Mouse (Mus musculus): ENCODE measurements at regions not wholly inside any gene's neighbourhood (a gene's known extent, or its start where the extent isn't known, plus 50 kb on each side); places are given as distances from the start of the nearest gene placed in this dataset.

DNA sequence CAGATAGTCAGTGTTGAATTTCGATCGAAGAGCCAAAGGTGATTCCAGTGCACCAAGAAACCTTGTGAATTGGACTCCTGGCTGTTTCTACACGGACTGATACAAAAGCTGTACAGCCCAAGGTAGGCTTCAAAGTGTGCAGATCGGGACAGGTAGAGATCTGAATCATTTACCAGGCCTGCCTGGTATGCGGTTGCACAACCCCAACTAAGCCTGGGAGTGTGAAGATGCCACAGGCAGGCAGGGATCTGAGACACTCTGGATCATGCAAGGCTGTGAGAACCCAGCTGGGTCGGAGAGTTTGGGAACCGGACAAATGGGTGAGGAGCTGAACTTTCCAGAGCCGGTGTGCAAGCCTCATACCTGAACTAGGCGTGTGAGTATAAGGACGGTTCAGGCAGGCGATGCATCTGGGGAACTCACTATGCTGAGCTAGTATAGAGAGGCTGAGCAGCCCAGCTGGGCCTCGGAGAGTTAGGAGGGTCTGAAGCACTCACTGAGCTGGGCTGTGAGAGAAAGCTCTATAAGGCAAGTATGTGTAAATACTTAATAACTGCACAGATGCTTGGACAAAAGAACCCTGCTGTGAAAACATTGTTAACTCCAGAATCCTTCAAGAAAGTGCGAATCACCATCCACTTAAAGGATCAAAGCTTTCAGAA, 125.3 kb upstream of the Mast4 start:
- TF ChIP-seq CTCF (IDR thresholded peaks at IDR 0.05; ENCODE audit: control insufficient read depth, insufficient read depth, insufficient read length) = no peak
- no peak for TF ChIP-seq MAX (IDR thresholded peaks at IDR 0.05)
